ENCODE assay signal across 21 mouse cellular contexts in the genomic region with DNA sequence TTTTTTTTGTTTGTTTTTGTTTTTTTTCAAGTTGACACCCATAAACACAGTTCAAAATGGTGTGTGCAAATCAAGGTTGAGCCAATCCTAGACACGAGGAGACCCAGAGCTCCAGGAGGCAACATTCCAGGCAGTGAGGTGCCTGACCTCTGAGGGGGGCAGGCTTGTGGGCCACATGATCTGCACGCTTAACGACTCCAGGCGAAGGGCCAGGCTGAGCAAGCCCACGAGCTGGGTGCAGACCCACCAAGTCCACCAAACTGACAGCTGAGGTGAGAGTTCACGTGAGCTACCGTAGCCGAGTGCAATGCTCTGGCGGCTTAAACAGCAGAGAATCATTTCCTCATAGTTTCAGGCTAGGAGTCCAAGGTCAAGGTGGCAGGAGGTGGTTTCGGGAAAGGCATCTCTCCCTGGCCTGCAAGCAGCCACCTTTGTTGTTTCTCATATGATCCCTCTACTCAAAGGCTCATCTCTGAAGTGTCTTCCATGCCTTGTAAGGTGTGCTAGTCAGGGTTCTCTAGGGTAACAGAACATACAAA.
A peak's percentile ranks its signal among the peaks of the same experiment; 100 is the strongest.
DNase-seq lines count a peak whose midpoint lies in the region; ATAC-seq and TF ChIP-seq lines count a peak whose summit lies in the region.
"Had no signal": no experiment of that assay in that cellular context is flagged by ENCODE, and none has a peak within 500 bp of the region (broad histone marks: within the 10 kb centered on the region; RNA-seq: fewer than 3 reads in every experiment).

No protein-coding gene starts in this region.

- no peak overlapping the region for H3K27ac ChIP-seq in liver, postnatal 0 days (ENCODE audit: low read depth)
- H3K27ac ChIP-seq: heart, embryonic 15.5 days; liver, embryonic 14.5 days; midbrain, embryonic 12.5 days; neural tube, embryonic 12.5 days had no signal

- H3K9me3 ChIP-seq in liver, postnatal 0 days (ENCODE audit: low read length): no peaks in the 10 kb centered on the region
- H3K9me3 ChIP-seq: heart, embryonic 15.5 days; midbrain, embryonic 12.5 days; neural tube, embryonic 12.5 days had no signal

- 56% methylated on average over 10 of the region's 10 CpGs for WGBS in liver, postnatal 0 days (ENCODE audit: insufficient replicate concordance)

- no peaks in the 10 kb centered on the region for H3K4me1 ChIP-seq in liver, postnatal 0 days (ENCODE audit: insufficient read depth)

- DNase-seq in liver, postnatal 0 days: no peak
- no peak for DNase-seq in liver
- peak; percentile 60 to 80 for DNase-seq in kidney, adult 8-10 months
- DNase-seq in kidney, postnatal 14 days: peak; percentile 77
- DNase-seq in cerebellum, postnatal 36 days: no peak
- no peak for DNase-seq in adrenal gland, postnatal 10 days
- DNase-seq: adrenal gland, postnatal 25 days; B cell, adult 2 months; cerebellum, adult 11 months; cerebellum, postnatal 10 days; gastrocnemius, postnatal 10 days; heart, adult 18-20 months; right cerebral cortex, adult 18-20 months; thymus, adult 18-20 months had no signal

- no peaks in the 10 kb centered on the region for H3K27me3 ChIP-seq in liver, postnatal 0 days (ENCODE audit: insufficient read depth, low read length)
- H3K27me3 ChIP-seq: heart, embryonic 15.5 days; neural tube, embryonic 12.5 days had no signal

- ATAC-seq in liver, postnatal 0 days: peak; percentile 53; the same call in 1 of the 2 replicates
- ATAC-seq in granulocyte monocyte progenitor cell, adult 5-6 weeks (replicated peaks; ENCODE audit: poor library complexity, severe bottlenecking): no peak
- ATAC-seq: hindbrain, embryonic 16.5 days; intestine, embryonic 16.5 days had no signal

- H3K9ac ChIP-seq in liver, postnatal 0 days (replicated peaks): no peak overlapping the region
- H3K9ac ChIP-seq: heart, embryonic 15.5 days; liver, embryonic 14.5 days; midbrain, embryonic 12.5 days; neural tube, embryonic 12.5 days had no signal

- TF ChIP-seq EP300 in liver, postnatal 0 days (IDR thresholded peaks at IDR 0.05; ENCODE audit: low read depth): no peak

- H3K4me2 ChIP-seq in liver, postnatal 0 days (ENCODE audit: low read depth, low read length): no peak overlapping the region
- H3K4me2 ChIP-seq: heart, embryonic 15.5 days; midbrain, embryonic 12.5 days; neural tube, embryonic 12.5 days had no signal

- H3K36me3 ChIP-seq in liver, postnatal 0 days (replicated peaks; ENCODE audit: insufficient read depth, low read length): no peaks in the 10 kb centered on the region
- H3K36me3 ChIP-seq: heart, embryonic 15.5 days; midbrain, embryonic 12.5 days; neural tube, embryonic 12.5 days had no signal

- TF ChIP-seq CTCF in liver, postnatal 0 days (IDR thresholded peaks at IDR 0.05; ENCODE audit: low read depth): no peak

- no peak overlapping the region for H3K4me3 ChIP-seq in liver, postnatal 0 days (ENCODE audit: low read depth, low read length)
- H3K4me3 ChIP-seq: heart, embryonic 15.5 days; midbrain, embryonic 12.5 days; neural tube, embryonic 12.5 days had no signal

Comparison
In these comparisons a context has a peak if more than half of its experiments do, and no peak if none do; other contexts are left out.
1. DNase-seq: peak in kidney, adult 8-10 months (2 of 2) and kidney, postnatal 14 days (single experiment); none in liver, postnatal 0 days (single experiment), liver (single experiment), cerebellum, postnatal 36 days (0 of 2) and adrenal gland, postnatal 10 days (single experiment).